Mouse (Mus musculus): ENCODE results near the gene Pear1.

- no peak for TF ChIP-seq POLR2A (IDR thresholded peaks at IDR 0.05; ENCODE audit: borderline replicate concordance, control insufficient read depth, low read depth, low read length)
- no peak for TF ChIP-seq CTCF (IDR thresholded peaks at IDR 0.05; ENCODE audit: control insufficient read depth, insufficient read depth, low read length)
These were observed 54.6 kb downstream of the Pear1 start for GRCm38 (mm10) chr3:87769506-87769905.
